Mouse (Mus musculus): ENCODE results near the gene Myo10. TPM values are rescaled to one million over a fixed set of nuclear protein-coding genes. Genes with fewer than 3 reads are reported as not detected.

Myo10 gene
- polyA plus RNA-seq, 1 experiment from 2014 or later, result 12.5 TPM

GRCm38 (mm10) chr15:25695883-25696282 is 73.6 kb downstream of the Myo10 start:
- Histone ChIP-seq H3K27me3 (no peaks in the 10 kb centered on the region), H3K36me3 (no peaks in the 10 kb centered on the region), H3K4me1 (replicated peaks) (peaks cover 13% of the 10 kb centered on the region; the same call in 1 of the 2 replicates), H3K9me3 (replicated peaks) (no peaks in the 10 kb centered on the region), H3K27ac (no peak overlapping the region), H3K4me3 (no peak overlapping the region), H3K9ac (no peak overlapping the region), H3K4me2 (no peak overlapping the region)
- 55% methylated on average over 7 of the region's 7 CpGs for WGBS
- ATAC-seq (replicated peaks; ENCODE audit: insufficient number of reproducible peaks, insufficient read depth, low FRiP score, low read depth), result no peak

DNA sequence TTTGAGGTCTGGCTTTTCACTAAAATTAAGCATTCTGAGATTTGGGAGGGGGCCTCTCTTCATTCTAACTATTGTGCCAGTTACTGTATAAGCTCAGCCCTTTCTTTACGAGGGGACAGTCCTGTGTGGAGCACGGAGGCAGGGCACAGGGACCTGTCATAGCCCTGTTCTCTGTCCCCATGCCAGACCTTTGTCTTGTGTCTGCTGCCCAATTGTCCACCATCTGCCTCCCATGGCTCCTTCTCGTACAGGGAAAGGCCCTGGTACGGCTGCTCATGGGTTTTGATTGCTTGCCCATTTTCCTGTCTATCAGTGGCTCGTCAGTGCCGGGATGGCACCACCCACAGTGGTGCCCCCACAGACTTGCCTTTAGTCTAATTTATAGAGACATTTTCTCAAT is 74.3 kb downstream of the Myo10 start:
- Histone ChIP-seq H3K4me2 (no peak overlapping the region), H3K27me3 (no peaks in the 10 kb centered on the region), H3K36me3 (no peaks in the 10 kb centered on the region; the same call in 1 of the 2 replicates), H3K9me3 (replicated peaks) (no peaks in the 10 kb centered on the region), H3K9ac (no peak overlapping the region), H3K4me1 (replicated peaks) (peaks cover 13% of the 10 kb centered on the region; the same call in 1 of the 2 replicates), H3K27ac (no peak overlapping the region), H3K4me3 (no peak overlapping the region)
- ATAC-seq (replicated peaks; ENCODE audit: insufficient number of reproducible peaks, insufficient read depth, low FRiP score, low read depth), result no peak
- WGBS, result 90% methylated on average over 6 of the region's 6 CpGs

GRCm38 (mm10) chr15:25699032-25699557 is 76.8 kb downstream of the Myo10 start:
- Histone ChIP-seq H3K9ac (no peak overlapping the region), H3K36me3 (peaks cover 4% of the 10 kb centered on the region), H3K27ac (no peak overlapping the region), H3K4me1 (replicated peaks) (0 out of 2 replicates have a peak, but pooled peaks cover 4% of the 10 kb centered on the region), H3K9me3 (replicated peaks) (0 out of 2 replicates have a peak, but pooled peaks cover 3% of the 10 kb centered on the region), H3K27me3 (no peaks in the 10 kb centered on the region), H3K4me3 (no peak overlapping the region), H3K4me2 (no peak overlapping the region)
- WGBS, result 66% methylated on average over 4 of the region's 4 CpGs
- no peak for ATAC-seq (replicated peaks; ENCODE audit: insufficient number of reproducible peaks, insufficient read depth, low FRiP score, low read depth)

DNA sequence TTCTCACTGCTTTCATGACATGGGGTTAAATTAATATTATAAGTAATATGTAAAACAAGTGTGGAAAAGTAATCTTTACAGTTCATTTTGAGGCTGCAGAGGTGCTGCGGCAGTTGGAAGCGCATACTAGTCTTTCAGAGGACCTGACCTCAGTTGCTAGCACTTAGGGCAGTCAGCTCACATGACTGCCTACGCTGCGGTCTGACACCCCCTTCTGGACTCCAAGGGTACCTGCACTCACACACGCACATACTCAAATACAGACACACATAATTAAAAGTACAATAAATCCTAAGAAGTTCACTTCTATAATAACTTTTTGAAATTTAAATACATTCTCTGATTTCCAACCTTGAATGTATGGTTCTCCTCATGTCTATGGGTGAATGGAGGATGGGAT is 80.3 kb downstream of the Myo10 start:
- Histone ChIP-seq H3K9me3 (replicated peaks) (0 out of 2 replicates have a peak, but pooled peaks cover 3% of the 10 kb centered on the region), H3K4me2 (no peak overlapping the region), H3K9ac (no peak overlapping the region), H3K4me3 (no peak overlapping the region), H3K4me1 (replicated peaks) (no peaks in the 10 kb centered on the region), H3K27me3 (no peaks in the 10 kb centered on the region), H3K36me3 (peaks cover 4% of the 10 kb centered on the region), H3K27ac (no peak overlapping the region)
- 91% methylated on average over 5 of the region's 5 CpGs for WGBS
- no peak for ATAC-seq (replicated peaks; ENCODE audit: insufficient number of reproducible peaks, insufficient read depth, low FRiP score, low read depth)

DNA sequence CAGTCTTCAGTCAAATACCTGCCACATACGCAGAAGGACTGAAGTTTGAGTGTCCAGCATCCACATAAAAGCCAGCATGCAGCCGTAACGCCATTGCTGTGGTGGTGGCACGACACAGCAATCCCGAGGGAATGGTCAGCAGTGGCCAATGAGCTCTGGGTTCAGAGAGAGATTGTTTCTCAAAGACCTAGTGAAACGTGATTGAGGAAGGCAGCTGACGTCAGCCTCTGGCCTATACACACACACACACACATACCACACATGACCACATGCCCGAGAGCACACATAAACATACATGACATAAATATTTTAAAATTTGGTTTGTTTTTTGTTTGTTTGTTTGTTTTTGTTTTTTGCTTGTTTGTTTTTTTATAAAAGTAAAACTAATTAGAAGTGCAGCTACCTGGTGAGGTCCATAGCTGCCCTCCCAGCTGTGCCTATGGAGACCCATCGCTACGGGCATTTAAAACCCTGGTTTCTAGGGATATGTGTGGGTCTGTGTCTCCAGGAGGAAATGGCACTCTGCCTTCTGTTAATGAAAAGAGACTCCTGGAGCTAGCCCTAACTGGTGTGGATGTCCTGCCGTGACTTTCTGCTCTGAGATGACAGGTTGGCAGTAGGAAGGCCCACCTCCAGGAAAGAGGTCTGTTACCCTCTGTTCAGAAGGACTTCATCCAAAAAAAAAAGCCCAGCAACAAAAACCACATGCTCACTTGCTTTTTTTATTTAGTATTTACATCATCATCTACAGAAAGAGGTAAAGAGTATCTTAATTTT is 82.7 kb downstream of the Myo10 start:
- Histone ChIP-seq H3K4me3 (no peak overlapping the region), H3K27ac (no peak overlapping the region), H3K27me3 (no peaks in the 10 kb centered on the region), H3K4me1 (replicated peaks) (no peaks in the 10 kb centered on the region), H3K9me3 (replicated peaks) (0 out of 2 replicates have a peak, but pooled peaks cover 3% of the 10 kb centered on the region), H3K36me3 (peaks cover 4% of the 10 kb centered on the region), H3K9ac (no peak overlapping the region), H3K4me2 (no peak overlapping the region)
- ATAC-seq (replicated peaks; ENCODE audit: insufficient number of reproducible peaks, insufficient read depth, low FRiP score, low read depth), result no peak
- WGBS, result 83% methylated on average over 11 of the region's 11 CpGs

DNA sequence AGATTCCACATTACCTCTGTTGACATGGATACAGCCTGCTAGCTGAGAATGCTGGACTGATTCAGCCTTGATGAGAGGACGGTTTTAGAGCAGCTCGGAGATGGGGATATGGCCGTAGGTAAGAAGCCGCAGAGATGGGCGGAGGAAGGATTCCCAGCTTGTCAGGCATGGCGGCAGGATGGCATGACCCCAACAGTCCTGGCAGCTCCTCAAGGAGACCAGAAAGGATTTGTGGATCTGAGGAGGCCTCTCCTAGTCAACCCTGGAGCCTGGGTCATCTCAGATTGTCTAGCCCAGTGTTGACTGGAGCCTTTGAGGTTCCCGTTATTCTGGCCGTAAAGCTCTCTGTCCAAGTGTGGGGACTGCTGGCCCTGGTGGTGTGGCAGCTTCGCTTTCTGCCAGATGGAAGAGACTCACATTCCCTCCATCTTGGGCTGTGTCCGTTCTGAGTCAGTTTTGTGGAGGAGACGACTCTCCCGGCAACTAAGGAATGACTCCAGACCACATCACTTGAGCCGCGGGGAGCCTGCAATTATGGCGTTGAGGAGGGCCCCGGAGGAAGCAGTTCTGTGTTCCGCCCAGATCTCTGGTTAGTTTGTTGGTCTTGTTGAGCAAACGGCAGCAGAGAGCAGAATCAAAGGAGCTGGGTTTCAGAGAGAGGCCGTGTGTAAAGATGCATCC is 84.7 kb downstream of the Myo10 start:
- no peak for ATAC-seq (replicated peaks; ENCODE audit: insufficient number of reproducible peaks, insufficient read depth, low FRiP score, low read depth)
- Histone ChIP-seq H3K4me2 (no peak overlapping the region), H3K4me3 (no peak overlapping the region), H3K9ac (no peak overlapping the region), H3K27me3 (no peaks in the 10 kb centered on the region), H3K36me3 (peaks cover 4% of the 10 kb centered on the region; the same call in 1 of the 2 replicates), H3K4me1 (replicated peaks) (no peaks in the 10 kb centered on the region), H3K9me3 (replicated peaks) (0 out of 2 replicates have a peak, but pooled peaks cover 3% of the 10 kb centered on the region), H3K27ac (no peak overlapping the region)
- WGBS, result 82% methylated on average over 19 of the region's 19 CpGs

- Histone ChIP-seq H3K9ac (no peak overlapping the region), H3K4me3 (no peak overlapping the region), H3K27ac (no peak overlapping the region), H3K27me3 (no peaks in the 10 kb centered on the region), H3K4me1 (replicated peaks) (no peaks in the 10 kb centered on the region), H3K36me3 (peaks cover 3% of the 10 kb centered on the region; the same call in 1 of the 2 replicates), H3K9me3 (replicated peaks) (no peaks in the 10 kb centered on the region), H3K4me2 (no peak overlapping the region)
- whole genome bisulfite sequencing, result 72% methylated on average over 1 of the region's 1 CpGs
- no peak for ATAC-seq (replicated peaks; ENCODE audit: insufficient number of reproducible peaks, insufficient read depth, low FRiP score, low read depth)
Observed at GRCm38 (mm10) chr15:25707891-25708290, 85.6 kb downstream of the Myo10 start.

- no peak overlapping the region for H3K4me3 ChIP-seq
- H3K4me1 ChIP-seq (replicated peaks), result no peaks in the 10 kb centered on the region; the same call in 1 of the 2 replicates
- H3K9me3 ChIP-seq (replicated peaks), result no peaks in the 10 kb centered on the region
- H3K4me2 ChIP-seq, result no peak overlapping the region
- WGBS, result 77% methylated on average over 10 of the region's 10 CpGs
- ATAC-seq (replicated peaks; ENCODE audit: insufficient number of reproducible peaks, insufficient read depth, low FRiP score, low read depth), result no peak
- no peaks in the 10 kb centered on the region for H3K36me3 ChIP-seq
- no peak overlapping the region for H3K27ac ChIP-seq
- no peak overlapping the region for H3K9ac ChIP-seq
- no peaks in the 10 kb centered on the region for H3K27me3 ChIP-seq
Observed at GRCm38 (mm10) chr15:25710876-25711275, 88.6 kb downstream of the Myo10 start.

DNA sequence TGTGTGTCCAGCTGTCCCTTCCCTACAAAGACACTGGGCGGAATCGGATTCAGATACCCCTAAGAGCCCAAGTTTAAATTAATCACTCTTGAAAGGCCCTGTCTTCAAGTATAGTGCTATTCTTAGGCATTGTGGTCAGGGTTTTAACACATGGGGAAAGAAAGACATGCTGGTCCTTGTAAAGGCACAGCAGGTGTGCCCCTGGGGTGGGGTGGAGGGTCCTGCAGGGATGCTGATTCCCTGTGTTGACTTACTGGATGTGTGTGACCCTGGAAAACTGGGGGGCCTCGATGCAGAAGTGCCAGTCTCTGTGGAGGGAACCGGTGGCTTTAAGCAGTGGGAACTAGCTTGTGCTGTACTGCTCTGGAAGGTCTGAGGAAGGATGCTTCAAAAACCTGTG is 90.6 kb downstream of the Myo10 start:
- 57% methylated on average over 4 of the region's 4 CpGs for WGBS

DNA sequence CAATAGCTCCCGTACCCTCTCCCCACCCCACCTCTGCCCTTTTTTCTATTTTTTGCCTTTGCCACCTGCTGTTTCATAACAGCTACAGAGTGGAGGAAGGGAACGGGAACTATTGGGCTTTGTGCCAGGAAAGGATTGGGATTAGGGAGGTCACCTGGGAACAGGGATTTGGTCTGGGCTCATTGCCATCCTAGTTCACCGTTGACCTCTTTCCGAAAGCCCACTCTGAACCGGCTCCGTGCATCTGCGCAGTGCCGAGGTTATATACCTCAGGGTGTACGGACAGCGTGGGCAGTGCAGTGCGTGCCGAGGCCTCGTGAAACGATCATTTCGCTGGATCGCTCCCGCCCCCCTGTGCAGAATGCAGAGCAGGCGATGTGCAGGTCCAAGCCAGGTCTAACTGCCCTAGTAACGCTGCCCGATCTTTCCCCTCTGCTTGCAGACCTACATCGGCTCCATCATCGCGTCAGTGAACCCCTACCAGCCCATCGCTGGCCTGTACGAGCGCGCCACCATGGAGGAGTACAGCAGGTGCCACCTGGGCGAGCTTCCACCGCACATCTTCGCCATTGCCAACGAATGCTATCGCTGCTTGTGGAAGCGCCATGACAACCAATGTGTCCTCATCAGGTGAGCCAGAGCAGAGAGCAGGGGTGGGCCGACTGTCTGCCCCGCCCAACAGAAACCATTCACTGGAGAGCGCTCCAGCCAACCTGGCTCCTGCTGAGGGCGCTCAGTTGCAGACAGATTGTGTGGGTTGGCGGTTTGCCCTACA is 91.4 kb downstream of the Myo10 start:
- Histone ChIP-seq H3K9ac (no peak overlapping the region), H3K36me3 (no peaks in the 10 kb centered on the region), H3K4me3 (no peak overlapping the region), H3K9me3 (replicated peaks) (no peaks in the 10 kb centered on the region), H3K4me1 (replicated peaks) (no peaks in the 10 kb centered on the region; the same call in 1 of the 2 replicates), H3K27ac (no peak overlapping the region), H3K4me2 (no peak overlapping the region), H3K27me3 (no peaks in the 10 kb centered on the region)
- no peak for ATAC-seq (replicated peaks; ENCODE audit: insufficient number of reproducible peaks, insufficient read depth, low FRiP score, low read depth)
- WGBS, result 75% methylated on average over 38 of the region's 38 CpGs

More for the DNA sequence above, 90.6 kb downstream of the Myo10 start:
- Histone ChIP-seq H3K4me3 (no peak overlapping the region), H3K4me2 (no peak overlapping the region), H3K4me1 (replicated peaks) (no peaks in the 10 kb centered on the region; the same call in 1 of the 2 replicates), H3K27me3 (no peaks in the 10 kb centered on the region), H3K9me3 (replicated peaks) (no peaks in the 10 kb centered on the region), H3K9ac (no peak overlapping the region), H3K27ac (no peak overlapping the region), H3K36me3 (no peaks in the 10 kb centered on the region)
- ATAC-seq (replicated peaks; ENCODE audit: insufficient number of reproducible peaks, insufficient read depth, low FRiP score, low read depth), result no peak

Measured in heart, embryonic 15.5 days (tissue).